Mouse (Mus musculus) thymus, adult 2 months (tissue): ENCODE data around the gene Rad54l. TPM values are rescaled to one million over a fixed set of nuclear protein-coding genes. Genes with fewer than 3 reads are reported as not detected.

ENCODE experiments used
- DNase-seq: peaks from one replicate; pipeline ENCODE4 v3.0.0; 2021
- H3K27ac ChIP-seq: fragments of 200-500 bp; 2 replicates; pipeline ENCODE4 v1.5.1; 2012; ENCODE audit warnings: low read length, control low read depth; ENCODE audit not compliant: control insufficient read depth, insufficient read depth
- H3K27me3 ChIP-seq: fragments of 200-500 bp; 2 replicates; pipeline ENCODE4 v1.6.1; 2012; ENCODE audit warnings: mild to moderate bottlenecking, low read length, moderate library complexity, mixed read lengths; ENCODE audit not compliant: control insufficient read depth, insufficient read depth
- H3K36me3 ChIP-seq: fragments of 200-500 bp; 2 replicates; pipeline ENCODE4 v1.6.1; 2012; ENCODE audit warnings: mild to moderate bottlenecking, low read length, moderate library complexity; ENCODE audit not compliant: control insufficient read depth, insufficient read depth
- H3K4me1 ChIP-seq: fragments of 200-500 bp; replicated peaks from 2 replicates; pipeline ENCODE4 v1.6.1; 2012; ENCODE audit warnings: low read length; ENCODE audit not compliant: control insufficient read depth, insufficient read depth
- H3K4me3 ChIP-seq: fragments of 200-500 bp; 2 replicates; pipeline ENCODE4 v1.5.1; 2012; ENCODE audit warnings: mild to moderate bottlenecking, low read length, control low read depth, moderate library complexity; ENCODE audit not compliant: control insufficient read depth, insufficient read depth
- CTCF ChIP-seq: fragments of 200-500 bp; IDR thresholded peaks from 2 replicates; pipeline ENCODE4 v1.5.1; 2012; ENCODE audit warnings: mild to moderate bottlenecking, control low read depth, low read length, moderate library complexity, borderline replicate concordance; ENCODE audit not compliant: control insufficient read depth, poor library complexity, insufficient read depth; ENCODE audit errors: extremely low read depth
- POLR2A ChIP-seq: fragments of 200-500 bp; IDR thresholded peaks from 2 replicates; pipeline ENCODE4 v1.6.1; 2012; ENCODE audit warnings: mild to moderate bottlenecking, low read length, control low read depth, moderate library complexity; ENCODE audit not compliant: control insufficient read depth, poor library complexity, insufficient read depth; ENCODE audit errors: extremely low read depth
- WGBS: fragments of 180-500 bp; shearing (Covaris S2); methylation state at CpG from one replicate; pipeline ENCODE4 v1.1.7; 2018; 5-methylcytosine and 5-hydroxymethylcytosine counted together
- polyA plus RNA-seq: library from polyadenylated mRNA; depleted of rRNA; stranded (reverse); fragments of >200 nt; gene quantifications from 2 replicates; pipeline ENCODE4 v1.2.3, GENCODE M21; 2012; rRNA removed

The Rad54l gene
- 12.7 and 15.4 TPM in 2 replicates for polyA plus RNA-seq

DNA sequence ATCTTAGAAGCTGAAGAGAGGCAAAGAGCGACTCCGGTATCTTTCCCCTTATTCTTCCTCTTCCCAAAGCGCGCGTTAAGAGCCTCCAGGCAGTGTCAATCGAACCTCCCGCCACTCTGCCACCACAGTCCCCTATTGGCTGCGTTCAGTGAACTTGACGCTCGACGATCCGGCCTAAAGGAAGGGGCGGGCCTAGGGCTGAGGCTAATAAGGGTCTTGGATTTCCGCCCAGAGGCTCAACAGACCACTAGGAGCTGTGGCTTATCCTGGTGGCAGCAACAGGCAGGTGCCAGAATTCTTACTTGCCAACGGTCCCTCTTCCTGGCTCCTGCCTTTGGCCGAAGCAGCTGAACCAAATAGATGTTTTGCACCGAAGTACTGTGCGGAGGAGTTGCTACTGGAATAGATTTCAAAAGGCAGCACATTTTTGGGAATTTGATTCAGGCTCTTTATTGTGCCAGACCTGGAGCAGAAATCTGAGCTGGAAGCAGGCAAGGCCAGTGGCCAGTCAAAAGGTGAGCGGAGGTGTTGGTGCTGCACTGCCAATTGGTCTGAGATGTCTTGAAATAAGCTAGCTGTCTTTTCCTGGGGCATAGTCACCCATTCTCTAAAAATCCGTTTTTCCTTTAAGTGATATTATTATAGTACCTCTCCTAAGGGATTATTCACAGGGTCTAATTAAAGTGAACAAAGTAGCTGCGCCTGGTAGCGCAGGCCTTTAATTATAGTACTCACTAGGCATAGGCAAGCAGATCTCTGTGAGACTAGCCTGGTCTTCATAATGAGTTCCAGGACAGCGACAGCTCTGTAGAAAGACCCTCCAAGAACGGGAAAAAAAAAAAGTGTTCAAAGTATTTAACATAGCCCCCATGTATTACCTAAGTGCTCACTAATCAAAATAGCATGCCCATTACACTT lies at the start of gene Rad54l, which contains the start of gene Pomgnt1:
Gene Rad54l (minus strand): TSS at position 89 of the 918 bp plus-strand sequence.
Gene Pomgnt1 (plus strand): TSS at position 239 of the 918 bp plus-strand sequence.
- Histone ChIP-seq H3K27ac (no peak within 1 kb of the TSS; the same call in 1 of the 2 replicates), H3K27me3 (no peaks in the 10 kb centered on the region), H3K36me3 (no peaks in the 10 kb centered on the region), H3K4me3 (peak within 1 kb of the TSS; percentile 100), H3K4me1 (peaks cover 7% of the 10 kb centered on the region)
- TF ChIP-seq POLR2A (0 out of 2 replicates have a peak, but pooled peaks have one; percentile 16), CTCF (no peak)
- 5% methylated on average over 24 of the region's 24 CpGs for WGBS
- DNase-seq = peak; percentile 79

DNA sequence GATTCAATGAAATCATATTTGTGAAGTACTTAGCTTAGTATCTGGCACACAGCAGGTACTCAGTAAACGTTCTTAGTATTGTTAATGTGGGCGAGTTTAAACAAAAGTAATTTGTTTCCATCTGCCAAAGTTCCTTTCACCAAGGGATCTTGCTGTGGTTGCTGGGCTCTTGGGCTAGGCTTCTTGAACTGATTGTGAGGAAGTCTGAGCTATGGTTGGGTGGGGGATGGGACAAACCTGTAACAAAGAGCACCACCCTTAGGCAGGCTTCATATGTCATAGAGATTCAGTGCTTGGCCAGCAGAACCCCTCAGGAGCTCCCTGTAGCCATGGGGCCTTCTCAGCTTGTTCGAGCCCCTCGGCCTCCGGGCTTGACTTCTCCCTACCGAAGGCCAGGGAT lies 49.6 kb upstream of the Rad54l start, which contains the start of the genes 1700042G07Rik and Gm49337:
Gene 1700042G07Rik (plus strand): TSS at position 301 of the 400 bp plus-strand sequence.
Gene Gm49337 (plus strand): TSS at position 313 of the 400 bp plus-strand sequence.
- Histone ChIP-seq H3K27ac (no peak within 1 kb of the TSS), H3K27me3 (no peaks in the 10 kb centered on the region), H3K4me1 (peaks cover 27% of the 10 kb centered on the region), H3K36me3 (no peaks in the 10 kb centered on the region), H3K4me3 (no peak within 1 kb of the TSS)
- TF ChIP-seq POLR2A = no peak
- no peak for TF ChIP-seq CTCF
- DNase-seq = no peak
- 91% methylated on average over 6 of the region's 6 CpGs for WGBS

DNA sequence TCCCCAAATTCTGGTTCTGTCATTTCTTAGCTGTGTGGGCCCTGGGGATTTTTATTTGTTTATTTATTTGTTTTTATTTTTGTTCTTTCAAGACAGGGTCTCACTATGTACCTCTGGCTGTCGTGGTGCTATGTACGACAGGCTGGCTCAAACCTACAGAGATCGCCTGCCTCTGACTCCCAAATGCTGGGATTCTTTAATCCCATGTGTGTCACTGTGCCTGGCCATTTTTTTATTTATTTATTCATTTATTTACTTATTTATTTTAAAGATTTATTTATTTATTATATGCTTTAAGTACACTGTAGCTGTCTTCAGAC lies 45.8 kb upstream of the Rad54l start:
- TF ChIP-seq CTCF = no peak
- TF ChIP-seq POLR2A = no peak
- no peak for DNase-seq
- no peaks in the 10 kb centered on the region for H3K36me3 ChIP-seq
- H3K4me3 ChIP-seq = no peak overlapping the region
- no peaks in the 10 kb centered on the region for H3K27me3 ChIP-seq
- peaks cover 10% of the 10 kb centered on the region for H3K4me1 ChIP-seq
- 79% methylated on average over 3 of the region's 3 CpGs for WGBS
- H3K27ac ChIP-seq = no peak overlapping the region

DNA sequence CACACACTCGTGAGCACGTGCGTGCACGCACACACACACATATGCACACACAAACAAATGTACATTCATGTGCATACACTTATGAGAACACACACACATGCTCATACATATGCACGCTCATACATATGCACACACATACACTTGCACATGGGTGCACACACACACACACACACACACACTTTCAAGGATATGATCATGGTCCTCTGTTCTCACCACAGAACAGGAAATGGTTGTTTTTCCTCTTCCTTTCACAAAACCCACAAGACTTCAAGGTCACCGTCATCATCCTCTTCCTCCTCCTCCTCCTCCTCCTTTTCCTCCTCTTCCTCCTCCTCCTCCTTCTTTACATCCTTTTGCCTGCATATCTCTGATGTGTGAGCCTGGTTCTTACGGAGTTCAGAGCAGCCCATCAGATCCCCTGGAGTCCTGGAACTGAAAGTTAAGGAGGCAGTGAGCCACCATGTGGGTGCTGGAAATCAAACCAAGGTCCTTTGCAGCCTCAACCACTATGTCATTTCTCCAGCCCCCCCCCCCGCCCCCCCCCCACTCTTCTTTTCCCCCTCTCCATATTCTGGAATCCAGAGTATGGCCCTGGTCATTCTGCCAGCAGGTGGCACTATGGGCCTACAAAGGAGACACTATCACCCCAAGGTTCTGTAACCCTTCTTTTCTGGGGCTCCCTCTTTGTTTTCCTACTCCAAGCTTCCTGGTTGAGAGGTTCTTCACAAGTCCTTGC lies 45.3 kb upstream of the Rad54l start:
- H3K4me1 ChIP-seq = peaks cover 10% of the 10 kb centered on the region
- DNase-seq = peak; percentile 74
- 53% methylated on average over 8 of the region's 8 CpGs for WGBS
- H3K27me3 ChIP-seq = no peaks in the 10 kb centered on the region
- TF ChIP-seq CTCF (no peak), POLR2A (no peak)
- H3K36me3 ChIP-seq = no peaks in the 10 kb centered on the region
- no peak overlapping the region for H3K27ac ChIP-seq
- H3K4me3 ChIP-seq = no peak overlapping the region

DNA sequence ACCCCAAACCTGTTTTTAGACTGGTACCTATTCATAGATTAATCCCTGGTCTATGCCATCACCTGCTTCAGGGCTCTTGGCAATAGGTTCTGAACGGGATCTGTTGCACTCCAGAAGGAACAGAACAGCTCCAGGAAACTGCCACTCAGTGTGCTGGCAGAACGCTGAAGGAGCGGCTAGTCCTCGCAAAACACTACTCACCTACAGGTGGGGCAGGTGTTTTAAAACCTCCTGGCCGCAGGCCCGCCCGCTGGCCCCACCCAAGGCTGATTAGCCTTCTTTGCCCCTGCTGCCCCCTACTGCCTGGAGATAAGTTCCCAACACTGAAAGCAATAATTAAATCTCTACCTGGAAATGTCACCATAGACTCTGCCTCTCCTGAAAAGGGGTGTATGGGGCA lies 43.9 kb upstream of the Rad54l start, which contains the start of gene Tspan1:
Gene Tspan1 (minus strand): TSS at position 198 of the 400 bp plus-strand sequence.
- no peak within 1 kb of the TSS for H3K4me3 ChIP-seq
- H3K4me1 ChIP-seq = peaks cover 10% of the 10 kb centered on the region
- H3K27me3 ChIP-seq = no peaks in the 10 kb centered on the region
- no peaks in the 10 kb centered on the region for H3K36me3 ChIP-seq
- TF ChIP-seq POLR2A (no peak), CTCF (no peak)
- no peak within 1 kb of the TSS for H3K27ac ChIP-seq
- WGBS = 64% methylated on average over 7 of the region's 7 CpGs
- peak; percentile 30 for DNase-seq
